Mouse (Mus musculus): Measurements from ENCODE around the gene Rassf1. TPM values are rescaled to one million over a fixed set of nuclear protein-coding genes. Genes with fewer than 3 reads are reported as not detected.

Rassf1 gene
- polyA plus RNA-seq, 1 experiment from 2014 or later: 35.4 TPM

- Histone ChIP-seq H3K27me3 (no peaks in the 10 kb centered on the region), H3K9me3 (no peaks in the 10 kb centered on the region), H3K4me2 (peak overlapping the region; percentile 55), H3K36me3 (peaks cover 27% of the 10 kb centered on the region), H3K9ac (peak overlapping the region; percentile 76), H3K27ac (replicated peaks) (peak overlapping the region; percentile 98), H3K4me3 (peak overlapping the region; percentile 28; the same call in 1 of the 2 replicates), H3K4me1 (replicated peaks) (peaks cover 62% of the 10 kb centered on the region)
- 73% methylated on average over 6 of the region's 6 CpGs for WGBS
- ATAC-seq (ENCODE audit: low read depth): no peak; the same call in 1 of the 2 replicates
Measured at GRCm38 (mm10) chr9:107611456-107612190, 60.3 kb downstream of the Rassf1 start.

Other genes starting within 250 kb of the Rassf1 start
- gene Hemk1, start 213.2 kb upstream of the Rassf1 start, polyA plus RNA-seq (2015; fragmentation: Nextera tagmentation; extraction: Ambion mirVana): 13.0 and 15.0 TPM in 2 replicates
- gene 6430571L13Rik, start 211.0 kb upstream of the Rassf1 start, polyA plus RNA-seq (2015; fragmentation: Nextera tagmentation; extraction: Ambion mirVana): 6.4 and 6.5 TPM in 2 replicates
- 8.1 and 8.6 TPM in 2 replicates for gene Cacna2d2, start 151.9 kb upstream of the Rassf1 start, polyA plus RNA-seq (2015; fragmentation: Nextera tagmentation; extraction: Ambion mirVana)
- gene Tmem115, start 17.6 kb upstream of the Rassf1 start, polyA plus RNA-seq (2015; fragmentation: Nextera tagmentation; extraction: Ambion mirVana): 43.4 and 44.4 TPM in 2 replicates
- 33.0 and 40.1 TPM in 2 replicates for gene Cyb561d2, start 9.4 kb upstream of the Rassf1 start, polyA plus RNA-seq (2015; fragmentation: Nextera tagmentation; extraction: Ambion mirVana)
- 66.7 and 73.7 TPM in 2 replicates for gene Nprl2, start 9.3 kb upstream of the Rassf1 start, polyA plus RNA-seq (2015; fragmentation: Nextera tagmentation; extraction: Ambion mirVana)
- 1.2 and 1.3 TPM in 2 replicates for gene Zmynd10, start 4.3 kb upstream of the Rassf1 start, polyA plus RNA-seq (2015; fragmentation: Nextera tagmentation; extraction: Ambion mirVana)
- gene Tusc2, start 11.7 kb downstream of the Rassf1 start, polyA plus RNA-seq (2015; fragmentation: Nextera tagmentation; extraction: Ambion mirVana): 95.3 and 114 TPM in 2 replicates
- 76.8 and 77.5 TPM in 2 replicates for gene Hyal2, start 16.4 kb downstream of the Rassf1 start, polyA plus RNA-seq (2015; fragmentation: Nextera tagmentation; extraction: Ambion mirVana)
- 8.2 and 8.5 TPM in 2 replicates for gene Hyal1, start 25.4 kb downstream of the Rassf1 start, polyA plus RNA-seq (2015; fragmentation: Nextera tagmentation; extraction: Ambion mirVana)
- 15.9 and 19.0 TPM in 2 replicates for gene Naa80, start 27.3 kb downstream of the Rassf1 start, polyA plus RNA-seq (2015; fragmentation: Nextera tagmentation; extraction: Ambion mirVana)
- 1.9 and 2.0 TPM in 2 replicates for gene Hyal3, start 29.3 kb downstream of the Rassf1 start, polyA plus RNA-seq (2015; fragmentation: Nextera tagmentation; extraction: Ambion mirVana)
- 13.5 and 17.4 TPM in 2 replicates for gene Ifrd2, start 36.1 kb downstream of the Rassf1 start, polyA plus RNA-seq (2015; fragmentation: Nextera tagmentation; extraction: Ambion mirVana)
- 6.5 and 9.0 TPM in 2 replicates for gene Sema3b, start 57.7 kb downstream of the Rassf1 start, polyA plus RNA-seq (2015; fragmentation: Nextera tagmentation; extraction: Ambion mirVana)
- gene Gnai2, start 83.8 kb downstream of the Rassf1 start, polyA plus RNA-seq (2015; fragmentation: Nextera tagmentation; extraction: Ambion mirVana): 350 and 384 TPM in 2 replicates
- gene Slc38a3, start 118.0 kb downstream of the Rassf1 start, polyA plus RNA-seq (2015; fragmentation: Nextera tagmentation; extraction: Ambion mirVana): 23.9 and 25.6 TPM in 2 replicates
- gene Gnat1, start 128.2 kb downstream of the Rassf1 start, polyA plus RNA-seq (2015; fragmentation: Nextera tagmentation; extraction: Ambion mirVana): 0.96 and 2.4 TPM in 2 replicates
- gene Sema3f, start 158.9 kb downstream of the Rassf1 start, polyA plus RNA-seq (2015; fragmentation: Nextera tagmentation; extraction: Ambion mirVana): 12.2 and 13.2 TPM in 2 replicates
- gene Rbm5, start 219.4 kb downstream of the Rassf1 start, polyA plus RNA-seq (2015; fragmentation: Nextera tagmentation; extraction: Ambion mirVana): 252 and 279 TPM in 2 replicates

Measured in neural tube, embryonic 13.5 days (tissue).